Mouse (Mus musculus): ENCODE measurements around the gene Orc3. TPM values are rescaled to one million over a fixed set of nuclear protein-coding genes. Genes with fewer than 3 reads are reported as not detected.

Orc3 gene
- total RNA-seq (2021) = 10 to 100 TPM; 47.8 to 52.3 TPM

DNA sequence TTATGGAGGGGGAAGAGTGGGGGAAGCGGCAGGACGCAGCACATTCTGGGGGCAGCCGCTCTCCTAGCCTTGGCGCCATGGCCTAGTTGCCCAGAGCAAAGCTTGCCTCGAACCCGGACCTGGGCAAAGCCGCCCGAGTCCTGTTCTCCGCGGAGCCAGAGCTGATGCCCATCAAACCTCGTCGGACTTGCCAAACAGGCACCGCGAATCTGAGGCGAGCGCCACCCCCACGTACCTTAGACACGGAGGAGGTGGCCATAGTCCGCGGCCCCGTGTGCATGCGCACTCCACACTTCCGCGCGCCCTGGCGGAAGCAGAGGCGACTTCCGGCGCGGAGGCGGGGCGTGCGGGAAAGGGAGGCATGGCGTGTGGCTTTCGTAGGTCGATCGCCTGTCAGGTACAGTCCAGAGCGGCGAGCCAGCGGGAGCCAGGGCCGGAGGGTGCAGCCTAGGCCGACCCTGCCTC is at the start of gene Orc3, which contains the start of gene Rars2:
TSS of gene Orc3 (minus strand) at position 315 of the 465 bp plus-strand sequence.
TSS of gene Rars2 (plus strand) at position 328 of the 465 bp plus-strand sequence.
- DNase-seq = peak; percentile 92

- no peak for DNase-seq
These were observed 47.2 kb upstream of the Orc3 start for GRCm38 (mm10) chr4:34661927-34662326.

GRCm38 (mm10) chr4:34661514-34661913 is 46.8 kb upstream of the Orc3 start:
- DNase-seq = no peak

- no peak for DNase-seq
These were observed 44.3 kb upstream of the Orc3 start for GRCm38 (mm10) chr4:34659012-34659411.

DNA sequence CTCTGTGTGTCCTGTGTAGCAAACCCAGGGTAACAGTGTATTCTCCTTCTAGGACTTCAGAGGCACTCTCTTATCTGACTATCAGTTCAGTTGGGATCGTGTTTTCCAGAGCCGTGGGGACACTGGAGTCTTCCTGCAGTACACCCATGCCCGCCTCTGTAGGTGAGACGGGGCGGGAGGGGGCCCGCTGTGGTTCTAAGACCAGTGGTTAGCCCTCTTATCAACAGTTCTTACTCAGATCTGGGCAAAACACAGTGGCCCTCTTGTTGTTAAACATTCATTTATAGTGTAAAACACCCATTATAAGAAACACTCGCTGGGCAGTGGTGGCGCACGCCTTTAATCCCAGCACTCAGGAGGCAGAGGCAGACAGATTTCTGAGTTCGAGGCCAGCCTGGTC is 41.4 kb upstream of the Orc3 start:
- DNase-seq = no peak

DNA sequence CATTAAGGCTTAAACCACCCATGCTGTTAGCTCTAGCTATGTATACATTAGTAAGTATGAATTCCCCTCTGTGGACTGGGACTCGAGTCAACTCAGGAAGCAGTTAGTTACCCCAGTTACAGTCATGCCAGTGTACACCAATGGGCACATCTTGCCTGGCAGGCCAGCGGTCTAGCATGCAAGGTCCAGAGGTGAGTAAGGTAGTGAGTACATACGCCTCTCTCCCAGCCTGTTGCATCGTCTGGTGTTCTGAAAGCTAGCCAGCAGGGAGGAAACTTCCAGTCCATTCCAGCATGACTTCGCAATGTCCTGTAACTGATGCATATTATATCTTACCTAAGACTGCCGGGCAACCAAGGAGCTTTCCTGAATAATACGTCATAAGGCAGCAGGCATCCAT is 38.4 kb upstream of the Orc3 start:
- DNase-seq = no peak

DNA sequence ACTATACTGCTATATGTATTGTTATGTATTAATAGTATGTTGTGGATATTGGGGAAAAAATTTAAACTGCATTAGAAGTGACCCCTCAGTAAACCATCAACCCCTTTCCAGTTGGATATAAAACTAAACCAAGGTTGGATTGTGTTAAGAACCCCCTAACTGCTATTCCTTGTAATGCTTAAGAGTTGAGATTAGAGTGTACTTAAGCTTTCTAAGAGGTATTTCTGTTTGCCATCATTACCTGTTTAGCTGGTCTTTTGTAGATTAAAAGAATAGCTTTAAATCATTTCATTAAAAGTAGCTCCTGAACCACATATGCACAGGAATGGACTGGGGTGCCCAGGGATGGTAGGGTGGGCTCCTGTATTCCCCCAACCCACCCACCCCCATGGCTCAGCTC is 30.0 kb upstream of the Orc3 start:
- DNase-seq = no peak

GRCm38 (mm10) chr4:34640731-34641130 is 26.0 kb upstream of the Orc3 start:
- DNase-seq = no peak

DNA sequence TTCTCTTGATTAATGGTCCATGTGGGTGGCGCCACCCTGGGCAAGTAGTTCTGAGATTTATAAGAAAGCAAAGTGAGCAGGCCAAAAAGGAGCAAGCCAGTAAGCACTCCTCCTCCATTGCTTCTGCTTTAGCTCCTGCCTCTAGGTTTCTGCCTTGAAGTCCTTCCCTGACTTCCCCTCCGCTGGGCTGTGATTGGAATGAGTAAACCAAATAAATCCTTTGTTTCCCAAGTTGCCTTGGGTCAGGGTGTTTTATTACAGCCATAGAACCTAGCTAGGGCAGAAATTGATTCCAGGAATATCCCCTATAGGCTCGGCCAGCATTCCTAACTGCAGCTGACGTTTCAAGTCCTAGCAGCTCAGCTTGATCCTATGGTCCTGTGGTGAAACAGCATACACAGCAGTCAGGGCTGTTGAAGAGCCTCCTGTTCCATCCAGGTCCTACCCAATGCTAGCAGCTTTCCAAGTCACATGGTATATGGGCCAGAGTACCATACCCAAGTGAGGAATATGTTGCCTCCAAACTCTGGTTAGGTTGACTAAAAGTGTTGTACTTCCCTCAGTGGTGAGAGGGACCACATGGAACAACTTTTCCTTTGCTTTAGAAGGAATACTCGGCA is 25.1 kb upstream of the Orc3 start:
- DNase-seq = no peak

- no peak for DNase-seq
These were observed 23.1 kb upstream of the Orc3 start for GRCm38 (mm10) chr4:34637851-34638250.

- DNase-seq = no peak
These were observed 22.6 kb upstream of the Orc3 start for GRCm38 (mm10) chr4:34637386-34637785.

- no peak for DNase-seq
These were observed 21.3 kb upstream of the Orc3 start for GRCm38 (mm10) chr4:34636036-34636435.

- DNase-seq = no peak
These were observed 19.4 kb upstream of the Orc3 start for GRCm38 (mm10) chr4:34634129-34634528.

- DNase-seq = no peak
These were observed 15.2 kb upstream of the Orc3 start for GRCm38 (mm10) chr4:34629956-34630355.

GRCm38 (mm10) chr4:34626401-34626800 is 11.7 kb upstream of the Orc3 start:
- DNase-seq = no peak

DNA sequence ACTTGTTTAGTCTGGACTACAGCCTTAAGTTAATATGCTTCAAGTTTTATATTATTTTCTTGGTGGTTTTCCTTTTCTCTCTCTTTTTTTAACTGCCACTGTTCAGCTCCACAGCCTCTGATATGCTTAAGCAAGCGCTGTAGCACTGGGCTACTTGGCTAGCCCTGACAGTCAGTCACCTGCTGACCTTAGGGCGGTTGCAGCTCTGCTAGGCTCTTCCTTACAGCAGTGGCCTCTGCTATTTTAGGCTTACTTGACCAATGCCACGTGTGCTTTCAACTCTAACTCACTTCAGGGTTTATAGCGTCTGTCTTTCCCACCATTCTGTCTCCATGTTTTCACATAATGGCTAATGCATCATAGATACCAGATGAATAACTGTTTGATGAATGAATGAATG is 10.8 kb upstream of the Orc3 start:
- DNase-seq = no peak

DNA sequence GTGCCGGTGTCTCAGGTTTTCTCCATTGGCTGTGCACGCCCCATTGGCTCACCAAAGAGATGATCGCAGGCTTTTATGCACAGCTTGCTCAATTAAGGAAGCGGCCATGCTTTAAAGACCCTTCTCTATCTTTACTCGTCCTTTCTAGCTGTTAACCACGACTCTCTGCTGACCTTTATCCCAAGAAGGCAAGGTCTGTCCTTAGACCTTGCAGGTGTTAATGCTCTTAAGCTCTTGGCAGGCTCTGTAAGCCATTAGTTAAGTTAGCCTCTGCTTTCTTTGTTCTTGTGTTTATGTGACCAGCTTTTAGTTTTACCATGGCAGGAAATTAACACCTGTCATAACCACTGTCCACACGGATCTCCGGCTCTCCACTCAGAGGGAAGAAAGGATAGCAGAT is 1.4 kb upstream of the Orc3 start:
- no peak for DNase-seq

DNA sequence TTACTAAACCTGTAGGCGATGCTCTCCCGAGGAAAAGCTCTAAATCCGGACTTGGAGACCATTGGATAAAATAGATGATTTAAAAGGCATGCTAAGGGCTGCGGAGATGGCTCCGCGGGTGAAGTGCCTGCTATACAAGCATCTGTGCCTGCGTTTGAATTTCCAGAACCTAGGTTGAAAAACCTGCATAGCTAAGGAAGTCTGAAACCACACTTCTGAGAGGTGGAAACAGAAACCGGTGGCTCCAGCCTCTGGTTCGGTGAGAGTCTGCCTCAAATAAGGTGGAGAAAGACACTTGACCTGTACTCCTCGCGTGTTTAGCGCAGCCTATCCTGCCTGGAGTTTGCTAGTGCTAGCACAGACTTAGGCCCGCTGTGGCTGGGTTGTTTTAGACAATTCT is 559 bp upstream of the Orc3 start:
- DNase-seq = peak; percentile 8

- DNase-seq = peak; percentile 18
These were observed 1.1 kb downstream of the Orc3 start for GRCm38 (mm10) chr4:34613571-34614145.

- no peak for DNase-seq
These were observed 8.1 kb downstream of the Orc3 start for GRCm38 (mm10) chr4:34606658-34607057.

DNA sequence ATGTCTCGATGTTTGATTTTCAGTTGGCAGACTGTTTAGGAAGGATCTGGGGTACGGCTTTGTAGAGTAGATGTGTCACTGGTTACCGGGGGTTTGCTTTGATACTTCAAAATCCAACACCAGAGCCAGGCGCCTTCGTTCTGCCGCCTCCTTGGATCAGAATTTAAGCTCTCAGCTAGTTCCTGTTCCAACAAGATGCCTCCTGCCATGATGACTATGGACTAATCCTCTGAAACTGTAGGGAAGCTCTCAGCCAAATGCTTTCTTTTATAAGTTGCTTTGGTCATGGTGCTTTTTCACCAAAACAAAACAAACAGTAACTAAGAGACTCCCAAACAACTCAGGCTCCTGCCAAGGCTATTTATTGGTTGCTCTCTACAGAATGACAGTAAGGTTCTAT is 11.6 kb downstream of the Orc3 start:
- no peak for DNase-seq

- DNase-seq = no peak
These were observed 29.7 kb downstream of the Orc3 start for GRCm38 (mm10) chr4:34584871-34585607.

- no peak for DNase-seq
These were observed 31.3 kb downstream of the Orc3 start for GRCm38 (mm10) chr4:34583427-34583826.

DNA sequence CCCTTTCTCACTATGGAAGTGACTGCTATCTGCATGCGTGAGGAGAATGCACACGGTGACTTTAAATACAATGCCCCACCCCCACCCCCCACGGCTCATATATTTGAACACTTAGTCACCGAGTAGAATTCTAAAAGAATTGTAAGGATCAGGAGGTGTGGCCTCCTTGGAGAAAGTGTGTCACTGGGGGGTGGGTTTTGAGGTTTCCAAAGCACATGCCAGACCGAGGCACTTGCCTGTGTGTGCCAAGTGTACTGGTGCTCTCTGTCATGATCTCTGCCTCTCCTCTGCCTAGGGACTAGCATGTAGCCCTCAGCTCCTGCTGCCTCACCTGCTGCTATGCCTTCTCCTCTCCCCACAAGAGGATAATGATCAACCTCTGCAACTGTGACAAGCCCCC is 32.3 kb downstream of the Orc3 start:
- no peak for DNase-seq
